Mouse (Mus musculus): ENCODE measurements at regions not wholly inside any gene's neighbourhood (a gene's known extent, or its start where the extent isn't known, plus 50 kb on each side); places are given as distances from the start of the nearest gene placed in this dataset.
"Not testable (repeated sequence)": the region's sequence is repeated elsewhere in the genome, so short reads cannot be mapped to it uniquely, and the experiment has no call there.

- ATAC-seq (ENCODE audit: extremely low read depth, insufficient number of reproducible peaks, low FRiP score, poor library complexity, severe bottlenecking): no peak
Observed at GRCm38 (mm10) chr16:50785384-50785783, 194.4 kb upstream of the Ccdc54 start.

GRCm38 (mm10) chr16:50784651-50785228 lies 193.8 kb upstream of the Ccdc54 start:
- ATAC-seq (ENCODE audit: extremely low read depth, insufficient number of reproducible peaks, low FRiP score, poor library complexity, severe bottlenecking): no peak

GRCm38 (mm10) chr16:50783784-50784650 lies 193.1 kb upstream of the Ccdc54 start:
- no peak for ATAC-seq (ENCODE audit: extremely low read depth, insufficient number of reproducible peaks, low FRiP score, poor library complexity, severe bottlenecking)

- ATAC-seq (ENCODE audit: extremely low read depth, insufficient number of reproducible peaks, low FRiP score, poor library complexity, severe bottlenecking): no peak
Observed at GRCm38 (mm10) chr16:50783240-50783639, 192.3 kb upstream of the Ccdc54 start.

- ATAC-seq (ENCODE audit: extremely low read depth, insufficient number of reproducible peaks, low FRiP score, poor library complexity, severe bottlenecking): no peak
Observed at GRCm38 (mm10) chr16:50779030-50779784, 188.3 kb upstream of the Ccdc54 start.

- ATAC-seq (ENCODE audit: extremely low read depth, insufficient number of reproducible peaks, low FRiP score, poor library complexity, severe bottlenecking): not testable (repeated sequence)
Observed at GRCm38 (mm10) chr16:50774699-50775098, 183.7 kb upstream of the Ccdc54 start.

- no peak for ATAC-seq (ENCODE audit: extremely low read depth, insufficient number of reproducible peaks, low FRiP score, poor library complexity, severe bottlenecking)
Observed at GRCm38 (mm10) chr16:50766055-50766770, 175.3 kb upstream of the Ccdc54 start.

- ATAC-seq (ENCODE audit: extremely low read depth, insufficient number of reproducible peaks, low FRiP score, poor library complexity, severe bottlenecking): no peak
Observed at GRCm38 (mm10) chr16:50762096-50762495, 171.1 kb upstream of the Ccdc54 start.

- no peak; the same call in 1 of the 2 replicates for ATAC-seq (ENCODE audit: extremely low read depth, insufficient number of reproducible peaks, low FRiP score, poor library complexity, severe bottlenecking)
Observed at GRCm38 (mm10) chr16:50759979-50760378, 169.0 kb upstream of the Ccdc54 start.

- ATAC-seq (ENCODE audit: extremely low read depth, insufficient number of reproducible peaks, low FRiP score, poor library complexity, severe bottlenecking): peak; percentile 71
Observed at GRCm38 (mm10) chr16:50756696-50757095, 165.7 kb upstream of the Ccdc54 start.

GRCm38 (mm10) chr16:50753612-50754389 lies 162.8 kb upstream of the Ccdc54 start:
- no peak for ATAC-seq (ENCODE audit: extremely low read depth, insufficient number of reproducible peaks, low FRiP score, poor library complexity, severe bottlenecking)

- ATAC-seq (ENCODE audit: extremely low read depth, insufficient number of reproducible peaks, low FRiP score, poor library complexity, severe bottlenecking): no peak
Observed at GRCm38 (mm10) chr16:50753046-50753445, 162.1 kb upstream of the Ccdc54 start.

- ATAC-seq (ENCODE audit: extremely low read depth, insufficient number of reproducible peaks, low FRiP score, poor library complexity, severe bottlenecking): no peak
Observed at GRCm38 (mm10) chr16:50752277-50752600, 161.3 kb upstream of the Ccdc54 start.

- no peak for ATAC-seq (ENCODE audit: extremely low read depth, insufficient number of reproducible peaks, low FRiP score, poor library complexity, severe bottlenecking)
Observed at GRCm38 (mm10) chr16:50751495-50752276, 160.7 kb upstream of the Ccdc54 start.

GRCm38 (mm10) chr16:50747698-50748097 lies 156.7 kb upstream of the Ccdc54 start:
- no peak for ATAC-seq (ENCODE audit: extremely low read depth, insufficient number of reproducible peaks, low FRiP score, poor library complexity, severe bottlenecking)

- ATAC-seq (ENCODE audit: extremely low read depth, insufficient number of reproducible peaks, low FRiP score, poor library complexity, severe bottlenecking): no peak
Observed at GRCm38 (mm10) chr16:50745723-50746122, 154.8 kb upstream of the Ccdc54 start.

GRCm38 (mm10) chr16:50737396-50737843 lies 146.5 kb upstream of the Ccdc54 start:
- peak; percentile 29; the same call in 1 of the 2 replicates for ATAC-seq (ENCODE audit: extremely low read depth, insufficient number of reproducible peaks, low FRiP score, poor library complexity, severe bottlenecking)

Measured in neutrophil, adult 5-6 weeks (primary cell).